ENCODE assay signal across 25 mouse cellular contexts in the genomic region with DNA sequence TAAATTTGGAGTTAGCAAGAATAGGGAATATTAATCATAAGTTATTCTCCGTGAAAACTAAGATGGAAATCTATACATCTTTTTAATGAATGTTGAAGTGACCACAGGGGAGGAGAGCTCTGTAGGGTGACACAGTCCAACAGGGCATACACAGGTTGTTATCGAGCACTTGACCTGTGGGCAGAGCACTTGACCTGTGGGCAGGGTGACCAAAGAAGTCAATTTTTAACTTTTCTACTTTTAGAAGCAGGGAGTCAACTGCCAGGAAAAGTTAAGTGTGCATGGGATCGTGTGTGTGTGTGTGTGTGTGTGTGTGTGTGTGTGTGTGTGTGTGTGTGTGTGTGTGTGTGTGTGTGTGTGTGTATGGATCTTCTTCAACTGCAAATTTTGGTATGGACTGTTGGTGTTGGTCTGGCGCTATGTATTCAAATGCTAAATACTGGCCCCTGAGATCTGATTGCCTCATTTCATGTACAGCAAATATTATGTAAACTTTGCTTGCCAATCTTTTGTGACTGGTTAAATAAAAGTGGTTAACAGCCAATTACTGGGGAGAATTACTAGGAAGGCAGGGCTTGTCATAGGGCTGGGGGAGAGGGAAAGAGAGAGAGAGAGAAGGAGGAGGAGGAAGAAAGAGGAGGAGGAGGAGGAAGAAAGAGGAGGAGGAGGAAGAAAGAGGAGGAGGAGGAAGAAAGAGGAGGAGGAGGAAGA. TPM values are rescaled to one million over a fixed set of nuclear protein-coding genes. Genes with fewer than 3 reads are reported as not detected.
DNase-seq lines count a peak whose midpoint lies in the region; ATAC-seq and TF ChIP-seq lines count a peak whose summit lies in the region.
"Had no signal": no experiment of that assay in that cellular context is flagged by ENCODE, and none has a peak within 500 bp of the region (broad histone marks: within the 10 kb centered on the region; RNA-seq: fewer than 3 reads in every experiment).

No protein-coding gene starts in this region.

- ATAC-seq in liver, embryonic 12.5 days, result peak; percentile 76; the same call in 1 of the 2 replicates
- ATAC-seq in liver, postnatal 0 days, result peak; percentile 93
- ATAC-seq in intestine, embryonic 15.5 days, result no peak
- ATAC-seq in midbrain, embryonic 13.5 days, result no peak
- ATAC-seq: activated CD4-positive, CD25-positive, alpha-beta regulatory T cell, adult 4 months; forebrain, embryonic 14.5 days; hindbrain, postnatal 0 days; intestine, postnatal 0 days had no signal

- H3K79me2 ChIP-seq in liver, adult 2 months (ENCODE audit: control insufficient read depth, insufficient read depth, low read length), result no peaks in the 10 kb centered on the region; the same call in 1 of the 2 replicates

- peaks cover 15% of the 10 kb centered on the region for H3K36me3 ChIP-seq in liver, adult 2 months (ENCODE audit: control insufficient read depth, insufficient read depth, low read length)
- H3K36me3 ChIP-seq in liver, embryonic 12.5 days, result peaks cover 23% of the 10 kb centered on the region
- peaks cover 17% of the 10 kb centered on the region for H3K36me3 ChIP-seq in liver, postnatal 0 days (replicated peaks; ENCODE audit: insufficient read depth, low read length)
- H3K36me3 ChIP-seq in intestine, embryonic 15.5 days, result no peaks in the 10 kb centered on the region
- peaks cover 34% of the 10 kb centered on the region for H3K36me3 ChIP-seq in midbrain, embryonic 13.5 days

- TF ChIP-seq EP300 in liver, postnatal 0 days (IDR thresholded peaks at IDR 0.05; ENCODE audit: low read depth), result no peak

- TF ChIP-seq CTCF in liver, adult 2 months (IDR thresholded peaks at IDR 0.05; ENCODE audit: low read depth, low read length), result no peak
- no peak for TF ChIP-seq CTCF in liver, postnatal 0 days (IDR thresholded peaks at IDR 0.05; ENCODE audit: low read depth)

- 19% methylated on average over 4 of the region's 4 CpGs for WGBS in liver, adult 2 months
- WGBS in liver, embryonic 12.5 days (ENCODE audit: insufficient replicate concordance), result 50% methylated on average over 4 of the region's 4 CpGs
- WGBS in liver, postnatal 0 days (ENCODE audit: insufficient replicate concordance), result 53% methylated on average over 4 of the region's 4 CpGs
- WGBS in intestine, embryonic 15.5 days, result 70% methylated on average over 4 of the region's 4 CpGs
- WGBS in midbrain, embryonic 13.5 days, result 90% methylated on average over 4 of the region's 4 CpGs

- peak; percentile 98 for DNase-seq in liver, adult 2 months (ENCODE audit: extremely low read depth, low read depth, low spot score)
- no peak for DNase-seq in liver
- peak; percentile 41 for DNase-seq in liver, postnatal 0 days
- DNase-seq in lung, postnatal 4 days, result peak; percentile 15 to 39
- no peak for DNase-seq in layer of hippocampus, adult 8-10 months (ENCODE audit: low spot score in 2 of 2)
- DNase-seq: adrenal gland, postnatal 10 days; cerebellum, adult 2 months; gastrocnemius, postnatal 10 days; right cerebral cortex, adult 18-20 months; right cerebral cortex, postnatal 4 days; thymus, postnatal 25 days had no signal

- no peak overlapping the region for H3K4me2 ChIP-seq in liver, embryonic 12.5 days
- peak overlapping the region; percentile 31; the same call in 1 of the 2 replicates for H3K4me2 ChIP-seq in liver, postnatal 0 days (ENCODE audit: low read depth, low read length)
- H3K4me2 ChIP-seq in intestine, embryonic 15.5 days (replicated peaks), result no peak overlapping the region
- no peak overlapping the region for H3K4me2 ChIP-seq in midbrain, embryonic 13.5 days (replicated peaks)
- H3K4me2 ChIP-seq: embryonic facial prominence, embryonic 15.5 days; heart, embryonic 11.5 days; midbrain, embryonic 11.5 days; neural tube, embryonic 15.5 days; stomach, embryonic 15.5 days had no signal

- H3K4me1 ChIP-seq in liver, adult 2 months (ENCODE audit: control insufficient read depth, insufficient read depth, low read length), result peaks cover 23% of the 10 kb centered on the region
- peaks cover 7% of the 10 kb centered on the region; the same call in 1 of the 2 replicates for H3K4me1 ChIP-seq in liver, embryonic 12.5 days
- H3K4me1 ChIP-seq in liver, postnatal 0 days (ENCODE audit: insufficient read depth), result peaks cover 9% of the 10 kb centered on the region; the same call in 1 of the 2 replicates
- H3K4me1 ChIP-seq in intestine, embryonic 15.5 days (replicated peaks), result no peaks in the 10 kb centered on the region
- no peaks in the 10 kb centered on the region for H3K4me1 ChIP-seq in midbrain, embryonic 13.5 days (replicated peaks)
- H3K4me1 ChIP-seq: embryonic facial prominence, embryonic 15.5 days; hindbrain, embryonic 10.5 days; neural tube, embryonic 15.5 days; stomach, embryonic 15.5 days had no signal

- peak overlapping the region; percentile 68 for H3K9ac ChIP-seq in liver, adult 2 months (ENCODE audit: low read depth, low read length)
- no peak overlapping the region for H3K9ac ChIP-seq in liver, embryonic 12.5 days
- no peak overlapping the region for H3K9ac ChIP-seq in liver, postnatal 0 days (replicated peaks)
- H3K9ac ChIP-seq in intestine, embryonic 15.5 days, result no peak overlapping the region
- no peak overlapping the region for H3K9ac ChIP-seq in midbrain, embryonic 13.5 days (replicated peaks)
- H3K9ac ChIP-seq: embryonic facial prominence, embryonic 15.5 days; neural tube, embryonic 15.5 days; stomach, embryonic 15.5 days had no signal

- no peaks in the 10 kb centered on the region for H3K27me3 ChIP-seq in liver, adult 2 months (ENCODE audit: control insufficient read depth, insufficient read depth, low read length)
- H3K27me3 ChIP-seq in liver, embryonic 12.5 days (replicated peaks), result peaks cover 3% of the 10 kb centered on the region; the same call in 1 of the 2 replicates
- no peaks in the 10 kb centered on the region for H3K27me3 ChIP-seq in liver, postnatal 0 days (ENCODE audit: insufficient read depth, low read length)
- no peaks in the 10 kb centered on the region for H3K27me3 ChIP-seq in intestine, embryonic 15.5 days (replicated peaks)
- no peaks in the 10 kb centered on the region for H3K27me3 ChIP-seq in midbrain, embryonic 13.5 days
- H3K27me3 ChIP-seq: embryonic facial prominence, embryonic 15.5 days; neural tube, embryonic 15.5 days; stomach, embryonic 15.5 days had no signal

- 0 out of 2 replicates have a peak, but pooled peaks have one; percentile 14 for TF ChIP-seq POLR2A in liver, adult 2 months (IDR thresholded peaks at IDR 0.05; ENCODE audit: extremely low read depth, insufficient read depth, low read length)

- peak overlapping the region; percentile 87 for H3K27ac ChIP-seq in liver, adult 2 months (replicated peaks; ENCODE audit: insufficient read depth, low read depth, low read length)
- no peak overlapping the region for H3K27ac ChIP-seq in liver, embryonic 12.5 days
- H3K27ac ChIP-seq in liver, postnatal 0 days (ENCODE audit: low read depth), result peak overlapping the region; percentile 83
- H3K27ac ChIP-seq in intestine, embryonic 15.5 days, result no peak overlapping the region
- H3K27ac ChIP-seq in midbrain, embryonic 13.5 days, result no peak overlapping the region
- H3K27ac ChIP-seq: embryonic facial prominence, embryonic 15.5 days; hindbrain, embryonic 10.5 days; hindbrain, postnatal 0 days; neural tube, embryonic 15.5 days; stomach, embryonic 15.5 days had no signal

- no peaks in the 10 kb centered on the region for H3K9me3 ChIP-seq in liver, embryonic 12.5 days (replicated peaks)
- H3K9me3 ChIP-seq in liver, postnatal 0 days (ENCODE audit: low read length), result no peaks in the 10 kb centered on the region
- H3K9me3 ChIP-seq in intestine, embryonic 15.5 days, result no peaks in the 10 kb centered on the region
- H3K9me3 ChIP-seq in midbrain, embryonic 13.5 days, result no peaks in the 10 kb centered on the region
- H3K9me3 ChIP-seq: embryonic facial prominence, embryonic 15.5 days; hindbrain, embryonic 10.5 days; neural tube, embryonic 15.5 days; stomach, embryonic 15.5 days had no signal

- H3K4me3 ChIP-seq in liver, adult 2 months (ENCODE audit: insufficient read depth, low read depth, low read length), result peak overlapping the region; percentile 34; the same call in 1 of the 2 replicates
- no peak overlapping the region for H3K4me3 ChIP-seq in liver, embryonic 12.5 days
- H3K4me3 ChIP-seq in liver, postnatal 0 days (ENCODE audit: low read depth, low read length), result no peak overlapping the region
- no peak overlapping the region for H3K4me3 ChIP-seq in intestine, embryonic 15.5 days (replicated peaks)
- no peak overlapping the region for H3K4me3 ChIP-seq in midbrain, embryonic 13.5 days (replicated peaks)
- H3K4me3 ChIP-seq: embryonic facial prominence, embryonic 15.5 days; hindbrain, embryonic 10.5 days; neural tube, embryonic 15.5 days; stomach, embryonic 15.5 days had no signal

RNA-seq across cellular contexts. Expression of a gene that starts 10.0 kb away (rescaled TPM):
- 6.6 and 8.7 TPM in 2 replicates for total RNA-seq in liver, adult 2 months (2014; rRNA removed)
- polyA plus RNA-seq in liver, adult 2 months (2012; rRNA removed), result 9.5 and 9.9 TPM in 2 replicates
- 0.93 and 1.2 TPM in 2 replicates for polyA plus RNA-seq in liver, embryonic 12.5 days (2016; fragmentation: Nextera tagmentation; extraction: Ambion mirVana)
- 4.2 and 4.9 TPM in 2 replicates for polyA plus RNA-seq in liver, postnatal 0 days (2015; fragmentation: Nextera tagmentation; extraction: Ambion mirVana)
- 1 to 10 TPM in 2 of 4 experiments, under 1 TPM in 2; 0.45 to 1.4 (median 0.96) TPM for total RNA-seq in layer of hippocampus, adult 8-10 months (2022)
- polyA plus RNA-seq in intestine, embryonic 15.5 days (2015; fragmentation: Nextera tagmentation; extraction: Ambion mirVana), result 2.7 and 3.0 TPM in 2 replicates
- 0.89 and 0.93 TPM in 2 replicates for polyA plus RNA-seq in midbrain, embryonic 13.5 days (2015; fragmentation: Nextera tagmentation; extraction: Ambion mirVana)

RNA-seq across cellular contexts. Expression of a gene that starts 17.5 kb away (rescaled TPM):
- total RNA-seq in liver, adult 2 months (2014; rRNA removed), result 25.2 and 36.5 TPM in 2 replicates
- polyA plus RNA-seq in liver, adult 2 months (2012; rRNA removed), result 10.8 and 14.0 TPM in 2 replicates
- 11.9 and 14.5 TPM in 2 replicates for polyA plus RNA-seq in liver, embryonic 12.5 days (2016; fragmentation: Nextera tagmentation; extraction: Ambion mirVana)
- 15.0 and 15.4 TPM in 2 replicates for polyA plus RNA-seq in liver, postnatal 0 days (2015; fragmentation: Nextera tagmentation; extraction: Ambion mirVana)
- total RNA-seq in layer of hippocampus, adult 8-10 months (2022), result 10 to 100 TPM; 24.0 to 31.6 (median 29.5) TPM
- polyA plus RNA-seq in intestine, embryonic 15.5 days (2015; fragmentation: Nextera tagmentation; extraction: Ambion mirVana), result 20.8 and 24.2 TPM in 2 replicates
- 37.0 and 38.5 TPM in 2 replicates for polyA plus RNA-seq in midbrain, embryonic 13.5 days (2015; fragmentation: Nextera tagmentation; extraction: Ambion mirVana)

RNA-seq across cellular contexts. Expression of a gene that starts 17.5 kb away (rescaled TPM):
- 10.5 and 11.5 TPM in 2 replicates for total RNA-seq in liver, adult 2 months (2014; rRNA removed)
- polyA plus RNA-seq in liver, adult 2 months (2012; rRNA removed), result 4.8 and 5.5 TPM in 2 replicates
- 12.8 and 13.4 TPM in 2 replicates for polyA plus RNA-seq in liver, embryonic 12.5 days (2016; fragmentation: Nextera tagmentation; extraction: Ambion mirVana)
- 7.4 and 7.7 TPM in 2 replicates for polyA plus RNA-seq in liver, postnatal 0 days (2015; fragmentation: Nextera tagmentation; extraction: Ambion mirVana)
- 10 to 100 TPM in 1 of 4 experiments, 1 to 10 TPM in 3; 8.0 to 11.0 (median 9.7) TPM for total RNA-seq in layer of hippocampus, adult 8-10 months (2022)
- 19.5 and 20.7 TPM in 2 replicates for polyA plus RNA-seq in intestine, embryonic 15.5 days (2015; fragmentation: Nextera tagmentation; extraction: Ambion mirVana)
- polyA plus RNA-seq in midbrain, embryonic 13.5 days (2015; fragmentation: Nextera tagmentation; extraction: Ambion mirVana), result 15.1 and 16.4 TPM in 2 replicates

RNA-seq across cellular contexts. Expression of a gene that starts 43.2 kb away (rescaled TPM):
- not detected in 2 replicates for total RNA-seq in liver, adult 2 months (2014; rRNA removed)
- not detected in 2 replicates for polyA plus RNA-seq in liver, adult 2 months (2012; rRNA removed)
- polyA plus RNA-seq in liver, embryonic 12.5 days (2016; fragmentation: Nextera tagmentation; extraction: Ambion mirVana), result 0.58 and 1.4 TPM in 2 replicates
- polyA plus RNA-seq in liver, postnatal 0 days (2015; fragmentation: Nextera tagmentation; extraction: Ambion mirVana), result 0.06 and 0.75 TPM in 2 replicates
- total RNA-seq in layer of hippocampus, adult 8-10 months (2022), result 1 to 10 TPM in 1 of 4 experiments, under 1 TPM in 3; 0.50 to 1.1 (median 0.81) TPM
- 0.48 and 1.2 TPM in 2 replicates for polyA plus RNA-seq in intestine, embryonic 15.5 days (2015; fragmentation: Nextera tagmentation; extraction: Ambion mirVana)
- polyA plus RNA-seq in midbrain, embryonic 13.5 days (2015; fragmentation: Nextera tagmentation; extraction: Ambion mirVana), result 0.35 and 0.39 TPM in 2 replicates
- total RNA-seq: granulocyte monocyte progenitor cell, adult 5-6 weeks had no signal

Comparison
In these comparisons a context has a peak if more than half of its experiments do, and no peak if none do; other contexts are left out.
1. DNase-seq: peak in liver, adult 2 months (single experiment), liver, postnatal 0 days (single experiment) and lung, postnatal 4 days (2 of 2); none in liver (single experiment) and layer of hippocampus, adult 8-10 months (0 of 2).
2. H3K27ac ChIP-seq: peak in liver, adult 2 months (single experiment) and liver, postnatal 0 days (single experiment); none in liver, embryonic 12.5 days (single experiment), intestine, embryonic 15.5 days (single experiment) and midbrain, embryonic 13.5 days (single experiment).
3. ATAC-seq: peak in liver, embryonic 12.5 days (single experiment) and liver, postnatal 0 days (single experiment); none in intestine, embryonic 15.5 days (single experiment) and midbrain, embryonic 13.5 days (single experiment).